Mouse (Mus musculus): ENCODE measurements around the gene Copb2.

DNA sequence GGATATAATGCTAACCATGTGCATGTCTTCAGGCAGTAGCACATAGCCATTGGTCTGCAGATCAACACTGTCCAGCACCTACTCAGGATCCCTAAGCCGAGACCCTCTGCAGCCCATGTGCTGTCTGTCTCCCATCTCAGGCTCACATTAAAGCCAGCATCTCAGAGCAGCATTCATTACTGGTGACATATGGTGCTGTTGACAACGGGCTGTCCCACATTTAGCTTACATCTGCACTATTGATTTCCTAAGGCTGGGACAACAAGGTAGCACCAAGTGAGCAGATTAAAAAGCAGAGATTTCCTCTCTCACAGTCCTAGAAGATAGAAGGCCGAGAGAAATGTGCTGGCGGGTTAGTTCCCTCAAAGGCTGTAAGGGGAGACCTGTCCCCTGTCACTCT, 33.7 kb upstream of the Copb2 start:
- TF ChIP-seq GATA1 (IDR thresholded peaks at IDR 0.05; ENCODE audit: low read length) (no peak), TAL1 (IDR thresholded peaks at IDR 0.05; ENCODE audit: low read length) (no peak)
